Mouse (Mus musculus) limb, embryonic 10.5 days (tissue): Measurements from ENCODE around the gene Arhgap18. TPM values are rescaled to one million over a fixed set of nuclear protein-coding genes. Genes with fewer than 3 reads are reported as not detected.

ENCODE experiments used
- DNase-seq: peaks from one replicate; pipeline ENCODE4 v3.0.0-alpha.2; 2017; ENCODE audit warnings: low spot score
- H3K27ac ChIP-seq: fragments of 300-500 bp; sonication (generic); 2 replicates; pipeline ENCODE4 v1.5.1; 2016; ENCODE audit warnings: mild to moderate bottlenecking
- H3K27me3 ChIP-seq: fragments of 300-500 bp; sonication (generic); 2 replicates; pipeline ENCODE4 v1.6.1; 2016; ENCODE audit warnings: low read depth, mild to moderate bottlenecking; ENCODE audit not compliant: poor library complexity, severe bottlenecking
- H3K36me3 ChIP-seq: fragments of 300-500 bp; sonication (generic); 2 replicates; pipeline ENCODE4 v1.6.1; 2016; ENCODE audit warnings: mild to moderate bottlenecking, moderate library complexity
- H3K4me1 ChIP-seq: fragments of 300-500 bp; sonication (generic); 2 replicates; pipeline ENCODE4 v1.6.1; 2016
- H3K4me3 ChIP-seq: fragments of 300-500 bp; sonication (generic); 2 replicates; pipeline ENCODE4 v1.5.1; 2016; ENCODE audit warnings: mild to moderate bottlenecking, moderate library complexity
- H3K9me3 ChIP-seq: fragments of 300-500 bp; sonication (generic); replicated peaks from 2 replicates; pipeline ENCODE4 v1.6.1; 2016; ENCODE audit warnings: mild to moderate bottlenecking
- WGBS: fragments of 180-500 bp; shearing (Covaris S2); methylation state at CpG from one replicate; pipeline ENCODE4 v1.1.7; 2016; 5-methylcytosine and 5-hydroxymethylcytosine counted together
- polyA plus RNA-seq: library from polyadenylated mRNA; unstranded; fragments of >200 nt; fragmentation: Nextera tagmentation; extraction: Ambion mirVana; gene quantifications from 2 replicates; pipeline ENCODE4 v1.2.1, GENCODE M21; 2016

Arhgap18 gene
- polyA plus RNA-seq, result 10.8 and 14.8 TPM in 2 replicates

DNA sequence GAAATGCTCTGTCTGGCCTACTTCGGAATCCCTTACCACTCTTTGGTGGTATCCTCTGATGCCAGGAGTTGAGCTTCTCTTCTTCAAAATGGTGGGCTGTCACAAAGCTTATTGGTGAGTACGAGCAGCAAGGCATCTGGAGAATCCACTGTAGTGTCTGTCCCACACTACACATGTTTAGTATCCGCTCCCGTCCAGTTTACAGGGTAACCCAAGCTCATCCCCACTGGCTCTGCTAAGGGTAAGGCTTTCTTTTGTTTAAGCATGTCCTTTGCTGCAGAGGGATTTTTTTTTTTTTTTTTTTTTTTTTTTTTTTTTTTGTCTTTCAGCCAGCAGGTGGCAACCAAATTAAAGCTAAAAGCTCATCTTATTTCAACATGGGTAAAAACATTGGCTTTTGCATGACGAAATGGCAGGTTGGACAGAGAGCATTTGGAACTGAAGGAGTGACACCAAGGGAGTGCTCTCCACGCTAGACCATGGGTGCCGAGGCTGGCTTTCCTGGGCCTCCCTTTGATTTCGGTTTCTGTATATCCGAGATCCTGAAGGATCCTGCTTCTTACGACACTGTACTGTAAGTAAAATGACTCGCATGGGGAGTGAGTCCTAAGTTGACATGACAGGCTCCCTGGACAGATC lies at the start of gene Arhgap18:
Gene Arhgap18 (plus strand): TSS at position 493 of the 639 bp plus-strand sequence.
- Histone ChIP-seq H3K36me3 (no peaks in the 10 kb centered on the region), H3K4me1 (no peaks in the 10 kb centered on the region), H3K9me3 (no peaks in the 10 kb centered on the region), H3K4me3 (no peak within 1 kb of the TSS), H3K27ac (peak within 1 kb of the TSS; percentile 44; the same call in 1 of the 2 replicates), H3K27me3 (no peaks in the 10 kb centered on the region)
- 86% methylated on average over 11 of the region's 11 CpGs for WGBS
- DNase-seq, result no peak

DNA sequence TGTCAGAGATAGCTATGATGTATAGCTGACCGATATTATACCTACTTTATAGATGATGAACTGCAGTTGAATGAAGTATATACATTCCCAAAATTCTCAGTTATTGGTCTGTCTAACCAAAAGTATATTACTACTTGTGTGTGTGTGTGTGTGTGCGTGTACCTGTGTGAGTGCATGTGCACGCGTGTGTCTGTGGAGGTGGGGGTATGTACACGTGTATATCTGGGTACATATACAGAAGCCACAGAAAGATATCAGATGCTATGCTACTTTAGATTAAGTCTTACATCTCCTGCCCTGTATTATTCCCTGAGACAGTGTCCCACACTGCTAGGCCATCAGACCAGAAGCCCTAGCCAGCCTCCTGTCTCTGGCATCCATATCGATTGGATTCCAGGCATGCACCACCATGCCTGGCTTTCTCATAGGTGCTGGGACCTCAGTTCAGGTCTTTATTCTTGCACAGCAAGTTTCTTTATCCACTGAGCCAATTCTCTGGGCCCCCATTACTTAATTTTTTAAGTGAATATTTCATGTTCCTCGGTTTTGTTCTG lies 42.7 kb upstream of the Arhgap18 start:
- 95% methylated on average over 7 of the region's 7 CpGs for WGBS
- Histone ChIP-seq H3K27ac (0 out of 2 replicates have a peak overlapping the region, but pooled peaks have one; percentile 58), H3K4me1 (peaks cover 6% of the 10 kb centered on the region; the same call in 1 of the 2 replicates), H3K36me3 (no peaks in the 10 kb centered on the region), H3K9me3 (no peaks in the 10 kb centered on the region), H3K4me3 (no peak overlapping the region), H3K27me3 (no peaks in the 10 kb centered on the region)
- no peak for DNase-seq

DNA sequence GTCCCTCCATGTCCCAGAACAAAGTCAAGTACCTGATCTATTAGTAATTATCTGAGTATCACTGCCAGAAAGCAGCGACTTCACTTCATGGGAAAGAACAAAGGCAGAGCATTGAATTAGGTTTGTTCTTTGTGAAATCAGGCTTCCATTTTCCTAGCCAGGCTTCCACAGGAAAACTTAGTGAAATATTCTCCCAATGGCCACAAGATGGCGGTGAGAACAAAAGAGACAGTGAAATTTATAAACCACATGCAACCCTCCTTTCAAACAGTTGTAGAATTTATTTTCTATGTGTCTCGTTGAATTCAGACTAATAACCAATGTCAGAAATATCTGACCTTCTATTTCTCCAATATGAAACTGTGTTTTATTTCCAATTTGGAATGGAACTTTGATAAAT lies 42.2 kb upstream of the Arhgap18 start:
- H3K36me3 ChIP-seq, result no peaks in the 10 kb centered on the region
- DNase-seq, result no peak
- peaks cover 6% of the 10 kb centered on the region; the same call in 1 of the 2 replicates for H3K4me1 ChIP-seq
- H3K27ac ChIP-seq, result no peak overlapping the region
- no peak overlapping the region for H3K4me3 ChIP-seq
- 12% methylated on average over 3 of the region's 3 CpGs for WGBS
- H3K9me3 ChIP-seq, result no peaks in the 10 kb centered on the region
- H3K27me3 ChIP-seq, result no peaks in the 10 kb centered on the region

DNA sequence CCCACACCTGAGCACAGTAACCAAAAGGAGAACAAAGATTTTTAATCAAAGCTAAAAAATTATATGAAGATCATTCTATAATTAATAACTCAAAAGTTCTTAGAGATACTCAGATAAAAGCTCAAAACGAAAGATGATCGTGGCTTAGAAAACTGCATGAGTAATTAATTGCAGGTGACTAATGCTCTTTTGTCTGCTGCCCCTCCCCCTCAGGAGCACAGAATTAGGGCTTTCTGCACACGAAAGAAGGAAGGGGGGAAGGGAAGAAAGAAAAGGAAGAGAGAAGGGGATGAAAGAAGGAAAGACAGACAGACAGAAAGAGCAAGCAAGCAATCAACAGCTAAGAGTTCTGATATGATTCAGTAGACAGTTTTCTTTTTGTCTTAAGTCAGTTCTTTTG lies 39.2 kb upstream of the Arhgap18 start:
- peaks cover 6% of the 10 kb centered on the region; the same call in 1 of the 2 replicates for H3K4me1 ChIP-seq
- no peak for DNase-seq
- WGBS, result 33% methylated on average over 3 of the region's 3 CpGs
- no peak overlapping the region for H3K4me3 ChIP-seq
- no peaks in the 10 kb centered on the region for H3K36me3 ChIP-seq
- H3K27me3 ChIP-seq, result no peaks in the 10 kb centered on the region
- H3K9me3 ChIP-seq, result no peaks in the 10 kb centered on the region
- peak overlapping the region; percentile 42; the same call in 1 of the 2 replicates for H3K27ac ChIP-seq

DNA sequence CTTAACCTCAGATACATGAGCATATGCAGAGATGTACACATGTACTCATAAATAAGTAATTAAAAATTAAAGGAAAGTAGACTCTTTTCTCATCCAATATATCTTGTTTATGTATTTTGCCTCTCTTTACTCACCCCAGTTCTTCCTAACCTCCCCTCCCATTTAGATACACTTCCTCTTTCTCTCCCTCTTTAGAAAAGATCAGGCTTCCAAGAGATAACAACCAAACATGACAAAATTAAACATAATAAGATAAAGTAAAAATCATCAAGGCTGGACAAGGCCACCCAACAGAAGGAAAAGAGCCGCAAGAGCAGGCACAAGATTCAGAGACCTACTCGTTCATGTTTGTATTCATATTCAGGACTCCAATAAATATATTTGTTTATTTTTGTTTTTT lies 28.5 kb upstream of the Arhgap18 start:
- 97% methylated on average over 2 of the region's 2 CpGs for WGBS
- H3K36me3 ChIP-seq, result no peaks in the 10 kb centered on the region

DNA sequence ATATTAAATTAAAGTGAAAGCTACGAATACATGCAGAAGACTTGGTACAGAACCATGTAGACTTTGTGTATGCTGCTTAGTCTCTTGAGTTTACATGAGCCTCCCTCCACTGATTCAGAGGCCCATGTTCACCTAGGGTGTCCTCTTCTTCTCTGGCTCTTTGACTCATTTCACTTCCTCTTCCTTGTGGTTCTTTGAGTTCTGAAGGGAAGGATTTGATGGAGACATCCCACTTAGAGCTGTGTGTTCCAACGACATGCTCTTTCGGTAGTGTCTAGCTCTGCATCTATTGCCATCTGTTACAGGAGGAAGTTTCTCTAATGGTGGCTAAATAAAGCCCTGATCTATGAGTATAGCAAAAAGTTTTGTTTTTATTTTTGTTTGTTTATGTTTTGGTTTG lies 28.0 kb upstream of the Arhgap18 start:
- Histone ChIP-seq H3K27ac (no peak overlapping the region), H3K9me3 (no peaks in the 10 kb centered on the region), H3K36me3 (no peaks in the 10 kb centered on the region), H3K4me1 (no peaks in the 10 kb centered on the region), H3K27me3 (no peaks in the 10 kb centered on the region), H3K4me3 (no peak overlapping the region)
- no peak for DNase-seq
- 92% methylated on average over 3 of the region's 3 CpGs for WGBS

More for the DNA sequence above, 28.5 kb upstream of the Arhgap18 start:
- no peak overlapping the region for H3K27ac ChIP-seq
- no peak for DNase-seq
- no peak overlapping the region for H3K4me3 ChIP-seq
- H3K9me3 ChIP-seq, result no peaks in the 10 kb centered on the region
- H3K4me1 ChIP-seq, result no peaks in the 10 kb centered on the region
- no peaks in the 10 kb centered on the region for H3K27me3 ChIP-seq

DNA sequence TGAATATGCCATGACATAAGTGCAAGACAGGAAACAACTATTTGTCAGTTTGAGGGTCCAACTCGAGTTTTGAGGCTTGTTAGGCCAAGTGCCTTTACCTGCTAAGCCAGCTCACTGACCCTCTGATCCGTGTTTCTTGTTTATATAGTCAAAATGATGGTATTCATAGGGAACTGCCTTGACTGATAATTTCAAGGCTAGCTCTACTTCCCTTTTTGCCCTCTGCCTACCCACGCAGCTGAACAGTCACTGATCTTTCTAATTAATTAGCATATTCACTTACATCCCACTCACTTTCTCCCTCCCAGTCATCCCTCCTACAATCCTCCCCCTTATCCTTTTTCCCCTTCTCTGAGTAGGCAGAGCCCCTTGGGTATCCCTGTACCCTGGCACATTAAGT lies 2.4 kb upstream of the Arhgap18 start:
- no peak overlapping the region for H3K4me3 ChIP-seq
- H3K36me3 ChIP-seq, result no peaks in the 10 kb centered on the region
- H3K9me3 ChIP-seq, result no peaks in the 10 kb centered on the region
- DNase-seq, result no peak
- no peak overlapping the region for H3K27ac ChIP-seq
- 78% methylated on average over 3 of the region's 3 CpGs for WGBS
- H3K4me1 ChIP-seq, result no peaks in the 10 kb centered on the region
- H3K27me3 ChIP-seq, result no peaks in the 10 kb centered on the region

DNA sequence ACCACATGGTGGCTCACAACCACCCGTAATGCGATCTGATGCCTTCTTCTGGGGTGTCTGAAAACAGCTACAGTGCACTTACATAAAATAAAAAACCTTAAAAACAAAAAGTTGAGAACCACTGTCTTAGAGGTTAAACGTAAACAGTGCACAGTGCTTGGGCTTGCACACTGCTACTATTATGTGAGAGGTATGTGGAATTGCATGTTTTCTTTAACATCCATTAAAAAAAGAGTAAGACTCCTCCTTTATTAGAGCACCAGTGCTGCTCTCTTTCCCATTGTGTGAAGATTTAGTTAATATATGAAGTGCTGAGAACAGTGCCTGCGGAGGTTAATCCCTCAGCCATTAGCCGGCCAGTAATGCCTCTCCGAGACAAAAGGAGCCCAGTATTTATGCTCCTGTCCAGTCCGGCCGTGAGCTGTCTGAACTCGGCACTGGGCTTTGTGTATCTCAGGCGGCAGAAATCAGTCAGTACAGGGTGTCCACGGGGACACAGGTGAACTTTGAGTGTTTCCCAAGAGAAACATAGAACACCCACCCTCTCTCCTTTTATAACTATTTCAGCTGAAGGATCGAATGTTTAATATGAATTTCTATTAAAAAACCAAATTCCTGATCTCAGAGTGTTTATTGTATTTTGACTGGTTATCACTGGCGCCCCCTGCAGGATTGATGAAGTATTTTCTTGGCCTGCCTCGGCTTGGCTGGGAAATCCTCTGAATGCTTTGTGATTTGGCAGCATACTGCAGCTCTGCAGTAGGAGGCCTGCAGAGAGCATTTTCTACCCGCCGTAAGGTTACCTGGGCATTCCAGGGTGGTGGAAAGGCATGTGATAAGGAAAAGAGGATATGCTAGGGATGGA lies 925 bp upstream of the Arhgap18 start:
- 67% methylated on average over 16 of the region's 16 CpGs for WGBS
- Histone ChIP-seq H3K4me1 (no peaks in the 10 kb centered on the region), H3K27ac (peak overlapping the region; percentile 44; the same call in 1 of the 2 replicates)

DNA sequence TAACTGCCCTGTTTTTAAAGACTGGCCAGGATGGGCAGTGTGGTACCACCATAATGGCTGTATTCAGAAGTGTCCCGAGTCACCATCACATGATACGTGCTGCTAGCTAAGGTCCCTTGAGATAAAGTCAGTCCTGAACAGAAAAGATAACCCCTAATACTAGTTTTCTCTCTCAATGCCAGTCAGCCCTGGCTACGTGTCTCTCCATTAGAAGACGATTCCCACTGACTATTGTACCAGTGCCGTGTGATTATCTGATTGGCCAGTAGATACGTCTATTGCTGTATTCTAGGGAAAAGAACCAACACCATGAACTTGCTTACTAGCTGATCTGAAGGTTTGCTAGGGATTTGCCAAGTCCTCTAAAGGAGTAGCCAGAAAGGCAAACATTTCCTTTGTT lies 785 bp downstream of the Arhgap18 start:
- Histone ChIP-seq H3K4me1 (no peaks in the 10 kb centered on the region), H3K27me3 (no peaks in the 10 kb centered on the region), H3K36me3 (no peaks in the 10 kb centered on the region), H3K27ac (no peak overlapping the region), H3K9me3 (no peaks in the 10 kb centered on the region), H3K4me3 (no peak overlapping the region)
- DNase-seq, result no peak
- 89% methylated on average over 6 of the region's 6 CpGs for WGBS

More for the DNA sequence above, 925 bp upstream of the Arhgap18 start:
- Histone ChIP-seq H3K27me3 (no peaks in the 10 kb centered on the region), H3K9me3 (no peaks in the 10 kb centered on the region), H3K4me3 (no peak overlapping the region), H3K36me3 (no peaks in the 10 kb centered on the region)
- peak; percentile 40 for DNase-seq

DNA sequence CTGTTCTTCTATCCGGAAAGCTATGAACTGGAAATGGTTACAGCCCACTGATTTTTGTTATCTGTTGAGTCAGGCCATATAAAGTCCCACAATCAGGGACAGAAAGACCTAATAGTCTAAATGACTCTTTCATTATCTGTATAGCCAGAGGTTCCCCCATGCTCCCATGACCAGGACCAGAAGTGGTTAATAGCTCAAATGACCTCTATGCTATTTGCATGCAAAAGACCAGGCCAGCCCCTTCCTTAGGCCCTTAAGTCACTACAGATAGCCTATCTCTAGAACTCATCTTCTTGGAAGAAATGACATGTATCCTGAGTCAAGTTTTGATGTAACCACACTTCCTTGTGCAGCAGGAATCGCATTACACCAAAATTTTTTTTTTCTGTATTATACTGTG lies 4.0 kb downstream of the Arhgap18 start:
- DNase-seq, result no peak
- no peaks in the 10 kb centered on the region for H3K9me3 ChIP-seq
- peaks cover 6% of the 10 kb centered on the region; the same call in 1 of the 2 replicates for H3K4me1 ChIP-seq
- no peaks in the 10 kb centered on the region for H3K27me3 ChIP-seq
- no peak overlapping the region for H3K4me3 ChIP-seq
- no peaks in the 10 kb centered on the region for H3K36me3 ChIP-seq
- no peak overlapping the region for H3K27ac ChIP-seq
- 94% methylated on average over 2 of the region's 2 CpGs for WGBS

DNA sequence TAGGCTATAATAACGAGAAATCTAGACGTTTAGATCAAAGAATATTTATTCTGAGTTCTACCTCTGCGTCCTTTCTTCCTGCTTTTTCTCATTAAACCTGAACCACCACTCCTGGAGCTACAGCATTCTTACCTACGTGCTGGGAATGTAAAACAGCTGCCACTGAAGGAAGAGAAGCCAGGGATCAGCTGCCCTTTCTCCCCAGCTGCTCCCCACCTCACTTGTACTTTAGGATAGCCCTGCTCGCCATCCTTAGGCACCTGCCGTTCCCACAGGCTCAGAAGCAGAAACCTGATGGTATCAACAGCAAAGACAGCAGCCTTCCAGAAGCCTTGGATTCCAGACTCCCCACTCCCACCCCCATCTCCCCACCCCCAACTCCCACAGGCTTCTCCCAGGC lies 6.2 kb downstream of the Arhgap18 start:
- no peak for DNase-seq
- 55% methylated on average over 6 of the region's 6 CpGs for WGBS
- H3K4me1 ChIP-seq, result peaks cover 6% of the 10 kb centered on the region; the same call in 1 of the 2 replicates
- no peaks in the 10 kb centered on the region for H3K27me3 ChIP-seq
- H3K36me3 ChIP-seq, result no peaks in the 10 kb centered on the region
- no peaks in the 10 kb centered on the region for H3K9me3 ChIP-seq
- H3K4me3 ChIP-seq, result no peak overlapping the region
- H3K27ac ChIP-seq, result no peak overlapping the region

DNA sequence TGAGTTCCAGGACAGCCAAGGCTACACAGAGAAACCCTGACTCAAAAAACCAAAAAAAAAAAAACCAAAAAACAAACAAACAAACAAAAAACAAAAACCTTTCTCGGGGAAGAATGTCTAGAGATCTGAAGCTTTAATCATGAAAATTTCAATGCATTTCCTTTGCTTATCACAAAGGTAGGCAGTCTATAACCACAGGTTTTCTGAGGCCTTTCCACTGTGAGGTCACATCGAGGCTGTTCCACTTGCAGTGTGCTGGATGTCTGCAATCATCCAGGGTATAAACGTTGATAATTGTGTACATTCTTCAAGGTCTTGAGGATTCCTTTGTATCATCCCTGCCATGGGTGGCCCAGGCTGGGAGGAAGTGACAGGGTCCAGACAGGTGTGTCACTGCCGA lies 7.9 kb downstream of the Arhgap18 start:
- no peaks in the 10 kb centered on the region for H3K36me3 ChIP-seq
- H3K4me3 ChIP-seq, result no peak overlapping the region
- H3K27me3 ChIP-seq, result no peaks in the 10 kb centered on the region
- DNase-seq, result no peak
- H3K4me1 ChIP-seq, result peaks cover 6% of the 10 kb centered on the region; the same call in 1 of the 2 replicates
- H3K27ac ChIP-seq, result no peak overlapping the region
- WGBS, result 85% methylated on average over 4 of the region's 4 CpGs
- no peaks in the 10 kb centered on the region for H3K9me3 ChIP-seq
